Mouse (Mus musculus) left cerebral cortex, postnatal 36 days (tissue): ENCODE measurements around the gene Ywhaq. TPM values are rescaled to one million over a fixed set of nuclear protein-coding genes. Genes with fewer than 3 reads are reported as not detected.

Source experiments
- DNase-seq, 2 experiments: peaks; one replicate each; pipeline ENCODE4 v3.0.0; 2021 to 2022; ENCODE audit warnings: low spot score in 2 of 2, mixed read lengths in 1 of 2
- intact Hi-C: fragments of 180-260 bp; cut with DNase I; formaldehyde crosslinking; loops from one replicate; pipeline ENCODE4 v1.15.1; 2025
- total RNA-seq, 2 experiments: library from RNA; stranded (reverse); gene quantifications; 2 replicates each; pipeline ENCODE4 v1.2.3; 2021

Ywhaq gene
- total RNA-seq, 2 experiments from 2014 or later: 430 to 485 TPM

- intact Hi-C loops: no loop called here
- no peak for DNase-seq
These were observed 67.1 kb downstream of the Ywhaq start for GRCm38 (mm10) chr12:21350113-21350876.

- intact Hi-C loops: no loop called here
- DNase-seq: no peak
These were observed 70.5 kb downstream of the Ywhaq start for GRCm38 (mm10) chr12:21346972-21347371.

GRCm38 (mm10) chr12:21340674-21341073, 76.8 kb downstream of the Ywhaq start:
- intact Hi-C loops: no loop called here

More at GRCm38 (mm10) chr12:21340674-21341073, 76.8 kb downstream of the Ywhaq start:
- no peak for DNase-seq

Other genes with a start within 250 kb of the Ywhaq start
- 10 to 100 TPM; 42.2 to 47.4 TPM for gene Cpsf3, start 132.2 kb downstream of the Ywhaq start, total RNA-seq
- gene Itgb1bp1, start 131.4 kb downstream of the Ywhaq start, total RNA-seq: 10 to 100 TPM; 31.2 to 34.3 TPM
- gene Iah1, start 101.2 kb downstream of the Ywhaq start, total RNA-seq: 10 to 100 TPM; 12.7 to 14.5 TPM
- 10 to 100 TPM; 15.3 to 21.5 TPM for gene Adam17, start 44.0 kb downstream of the Ywhaq start, total RNA-seq